Comparison of ENCODE assay signal across 8 mouse cellular contexts in genomic region chr4:150915181-150915906, GRCm38 (mm10). TPM values are rescaled to one million over a fixed set of nuclear protein-coding genes. Genes with fewer than 3 reads are reported as not detected.
A peak's percentile ranks its signal among the peaks of the same experiment; 100 is the strongest.
DNase-seq lines count a peak whose midpoint lies in the region; ATAC-seq lines count a peak whose summit lies in the region.

No protein-coding gene starts in this region.

- no peak for ATAC-seq in heart, embryonic 12.5 days (ENCODE audit: insufficient number of reproducible peaks, low FRiP score)
- no peak for ATAC-seq in intestine, embryonic 16.5 days
- ATAC-seq in neural tube, embryonic 12.5 days (ENCODE audit: low FRiP score, low read depth), result no peak

- H3K27me3 ChIP-seq in heart, embryonic 12.5 days (replicated peaks), result no peaks in the 10 kb centered on the region
- H3K27me3 ChIP-seq in intestine, embryonic 16.5 days (replicated peaks; ENCODE audit: control insufficient read depth, insufficient read depth, low read length), result no peaks in the 10 kb centered on the region
- H3K27me3 ChIP-seq in neural tube, embryonic 12.5 days (replicated peaks), result no peaks in the 10 kb centered on the region

- H3K4me1 ChIP-seq in heart, embryonic 12.5 days (replicated peaks), result peaks cover 19% of the 10 kb centered on the region
- peaks cover 7% of the 10 kb centered on the region; the same call in 1 of the 2 replicates for H3K4me1 ChIP-seq in brown adipose tissue, adult 24 weeks (ENCODE audit: control insufficient read depth, insufficient read depth, insufficient read length, low read length)
- H3K4me1 ChIP-seq in intestine, embryonic 16.5 days (ENCODE audit: control insufficient read depth, insufficient read depth, low read length), result peaks cover 9% of the 10 kb centered on the region
- peaks cover 18% of the 10 kb centered on the region for H3K4me1 ChIP-seq in neural tube, embryonic 12.5 days

- no peaks in the 10 kb centered on the region for H3K36me3 ChIP-seq in heart, embryonic 12.5 days
- H3K36me3 ChIP-seq in intestine, embryonic 16.5 days (ENCODE audit: control insufficient read depth, insufficient read depth, low read length), result no peaks in the 10 kb centered on the region
- no peaks in the 10 kb centered on the region for H3K36me3 ChIP-seq in neural tube, embryonic 12.5 days

- H3K9me3 ChIP-seq in heart, embryonic 12.5 days (replicated peaks), result no peaks in the 10 kb centered on the region
- no peaks in the 10 kb centered on the region for H3K9me3 ChIP-seq in intestine, embryonic 16.5 days (ENCODE audit: control insufficient read depth, low read length)
- no peaks in the 10 kb centered on the region for H3K9me3 ChIP-seq in neural tube, embryonic 12.5 days

- 50% methylated on average over 10 of the region's 10 CpGs for WGBS in heart, embryonic 12.5 days
- 52% methylated on average over 10 of the region's 10 CpGs for WGBS in intestine, embryonic 16.5 days
- WGBS in neural tube, embryonic 12.5 days, result 60% methylated on average over 10 of the region's 10 CpGs

- DNase-seq in heart, postnatal 14 days, result no peak
- peak; percentile 84 for DNase-seq in 416B (ENCODE audit: low read depth)
- DNase-seq in embryo, embryonic 10 days (ENCODE audit: low spot score), result no peak
- no peak for DNase-seq in lung, postnatal 25 days (ENCODE audit: low spot score)

- intact Hi-C loops in heart, postnatal 14 days (cut with DNase I), result no loop called here

- peak overlapping the region; percentile 60 for H3K4me3 ChIP-seq in heart, embryonic 12.5 days
- peak overlapping the region; percentile 71 for H3K4me3 ChIP-seq in brown adipose tissue, adult 24 weeks (ENCODE audit: insufficient read depth, low read depth, low read length)
- peak overlapping the region; percentile 75 for H3K4me3 ChIP-seq in intestine, embryonic 16.5 days (ENCODE audit: low read length)
- H3K4me3 ChIP-seq in neural tube, embryonic 12.5 days, result peak overlapping the region; percentile 64

- peak overlapping the region; percentile 67 for H3K4me2 ChIP-seq in heart, embryonic 12.5 days
- peak overlapping the region; percentile 72 for H3K4me2 ChIP-seq in intestine, embryonic 16.5 days (ENCODE audit: low read depth, low read length)
- peak overlapping the region; percentile 67 for H3K4me2 ChIP-seq in neural tube, embryonic 12.5 days (replicated peaks)

- H3K9ac ChIP-seq in heart, embryonic 12.5 days, result peak overlapping the region; percentile 75
- H3K9ac ChIP-seq in intestine, embryonic 16.5 days (ENCODE audit: low read depth, low read length), result peak overlapping the region; percentile 89
- peak overlapping the region; percentile 79 for H3K9ac ChIP-seq in neural tube, embryonic 12.5 days

- H3K27ac ChIP-seq in heart, embryonic 12.5 days (ENCODE audit: poor library complexity, severe bottlenecking), result peak overlapping the region; percentile 83
- peak overlapping the region; percentile 92 for H3K27ac ChIP-seq in brown adipose tissue, adult 24 weeks (replicated peaks; ENCODE audit: low read depth, low read length)
- peak overlapping the region; percentile 91; the same call in 1 of the 2 replicates for H3K27ac ChIP-seq in intestine, embryonic 16.5 days (ENCODE audit: low read length)
- H3K27ac ChIP-seq in neural tube, embryonic 12.5 days, result no peak overlapping the region

RNA-seq across cellular contexts. Expression of gene Tnfrsf9, which starts 1.0 kb away (rescaled TPM):
- polyA plus RNA-seq in heart, embryonic 12.5 days (2016; fragmentation: Nextera tagmentation; extraction: Ambion mirVana), result 0.28 and 0.37 TPM in 2 replicates
- under 1 TPM; 0.29 to 0.45 TPM for total RNA-seq in heart, postnatal 14 days (2021)
- not detected in 2 replicates for polyA plus RNA-seq in brown adipose tissue, adult 24 weeks (2012; ENCODE audit: insufficient read depth, insufficient read length, missing spikeins)
- polyA plus RNA-seq in intestine, embryonic 16.5 days (2015; fragmentation: Nextera tagmentation; extraction: Ambion mirVana), result 2.4 and 2.5 TPM in 2 replicates
- polyA plus RNA-seq in neural tube, embryonic 12.5 days (2016; fragmentation: Nextera tagmentation; extraction: Ambion mirVana), result 0.29 and 0.83 TPM in 2 replicates

RNA-seq across cellular contexts. Expression of gene Park7, which starts 1.1 kb away (rescaled TPM):
- polyA plus RNA-seq in heart, embryonic 12.5 days (2016; fragmentation: Nextera tagmentation; extraction: Ambion mirVana), result 306 and 308 TPM in 2 replicates
- total RNA-seq in heart, postnatal 14 days (2021), result 100 to 1,000 TPM; 200 to 218 TPM
- 176 and 208 TPM in 2 replicates for polyA plus RNA-seq in brown adipose tissue, adult 24 weeks (2012; ENCODE audit: insufficient read depth, insufficient read length, missing spikeins)
- 390 and 416 TPM in 2 replicates for polyA plus RNA-seq in intestine, embryonic 16.5 days (2015; fragmentation: Nextera tagmentation; extraction: Ambion mirVana)
- 371 and 380 TPM in 2 replicates for polyA plus RNA-seq in neural tube, embryonic 12.5 days (2016; fragmentation: Nextera tagmentation; extraction: Ambion mirVana)
